Mouse (Mus musculus) erythroblast, embryonic 14.5 days (primary cell): ENCODE results near the gene Arhgap15.

Source experiments
- GATA1 ChIP-seq: IDR thresholded peaks from 2 replicates; pipeline ENCODE4 v1.6.1; 2012; ENCODE audit warnings: low read length, inconsistent platforms, mixed read lengths
- TAL1 ChIP-seq: IDR thresholded peaks from 3 replicates; pipeline ENCODE4 v1.6.1; 2012; ENCODE audit warnings: low read length, inconsistent platforms, mixed read lengths

- TF ChIP-seq TAL1 (no peak), GATA1 (no peak)
Measured at GRCm38 (mm10) chr2:43787141-43787540, 38.5 kb downstream of the Arhgap15 start.
